Mouse (Mus musculus): ENCODE data around the gene Nsd2. TPM values are rescaled to one million over a fixed set of nuclear protein-coding genes. Genes with fewer than 3 reads are reported as not detected.

The Nsd2 gene
- total and polyA plus RNA-seq, 2 experiments from 2014 or later = 72.1 to 108 TPM

DNA sequence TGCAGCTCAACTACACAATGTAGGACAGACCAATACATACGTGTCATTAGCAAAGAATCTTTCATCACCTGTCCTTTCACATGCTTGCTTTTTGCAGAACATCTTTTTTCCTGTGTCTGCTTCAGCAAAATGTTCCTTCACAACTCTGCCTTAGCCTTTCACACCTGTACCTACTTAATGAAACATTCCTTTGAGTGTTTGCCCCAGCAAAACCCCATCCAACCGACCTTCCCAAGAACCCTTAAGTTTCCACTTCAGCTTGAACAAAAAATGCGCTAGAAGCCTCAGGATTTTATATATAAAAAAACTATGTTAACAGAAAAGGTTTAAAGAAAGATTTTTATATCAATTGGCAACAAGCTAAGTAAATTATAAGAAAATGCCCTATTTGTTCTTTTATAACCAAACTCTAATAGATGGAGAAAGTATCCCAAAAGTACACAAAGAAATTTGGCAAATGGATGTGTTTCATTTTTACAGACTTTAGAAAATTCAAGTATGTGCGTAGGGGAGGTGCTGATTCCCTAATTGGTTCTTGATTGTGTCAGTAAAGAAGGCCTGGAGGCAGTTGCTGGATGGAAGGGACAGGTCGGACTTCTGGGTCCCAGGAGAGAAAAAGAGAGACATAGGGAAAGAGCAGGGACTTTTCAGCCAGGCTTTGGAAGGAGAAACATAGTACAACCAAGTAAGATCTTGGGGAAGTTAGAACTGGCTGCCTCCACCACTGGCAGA lies 28.4 kb upstream of the Nsd2 start:
- no peak for ATAC-seq (ENCODE audit: low FRiP score)

GRCm38 (mm10) chr5:33803337-33803736 lies 17.2 kb upstream of the Nsd2 start:
- no peaks in the 10 kb centered on the region for H3K4me1 ChIP-seq (ENCODE audit: insufficient read depth, low read length)
- H3K27me3 ChIP-seq (ENCODE audit: insufficient read depth, low read length) = no peaks in the 10 kb centered on the region
- H3K27ac ChIP-seq (ENCODE audit: low read depth, low read length) = no peak overlapping the region
- H3K4me2 ChIP-seq (ENCODE audit: low read depth, low read length, poor library complexity, severe bottlenecking) = no peak overlapping the region
- no peak overlapping the region for H3K9ac ChIP-seq (replicated peaks; ENCODE audit: low read length, poor library complexity, severe bottlenecking)
- H3K36me3 ChIP-seq (ENCODE audit: insufficient read depth, low read length) = no peaks in the 10 kb centered on the region
- H3K4me3 ChIP-seq (ENCODE audit: low read depth, low read length) = no peak overlapping the region
- DNase-seq (ENCODE audit: low spot score) (no peak), ATAC-seq (ENCODE audit: low FRiP score) (no peak)
- no peak for TF ChIP-seq CTCF (IDR thresholded peaks at IDR 0.05)
- H3K9me3 ChIP-seq (ENCODE audit: low read length) = 0 out of 2 replicates have a peak, but pooled peaks cover 7% of the 10 kb centered on the region
- WGBS = 91% methylated on average over 2 of the region's 2 CpGs

More for the DNA sequence above, 28.4 kb upstream of the Nsd2 start:
- Histone ChIP-seq H3K9ac (replicated peaks; ENCODE audit: low read length, poor library complexity, severe bottlenecking) (no peak overlapping the region), H3K4me1 (ENCODE audit: insufficient read depth, low read length) (no peaks in the 10 kb centered on the region), H3K9me3 (ENCODE audit: low read length) (no peaks in the 10 kb centered on the region; the same call in 1 of the 2 replicates), H3K4me2 (ENCODE audit: low read depth, low read length, poor library complexity, severe bottlenecking) (no peak overlapping the region), H3K4me3 (ENCODE audit: low read depth, low read length) (no peak overlapping the region), H3K27me3 (ENCODE audit: insufficient read depth, low read length) (no peaks in the 10 kb centered on the region), H3K27ac (ENCODE audit: low read depth, low read length) (no peak overlapping the region), H3K36me3 (ENCODE audit: insufficient read depth, low read length) (no peaks in the 10 kb centered on the region)
- 78% methylated on average over 5 of the region's 5 CpGs for WGBS
- no peak for TF ChIP-seq CTCF (IDR thresholded peaks at IDR 0.05)
- DNase-seq (ENCODE audit: low spot score) = no peak

- DNase-seq (ENCODE audit: low spot score) = no peak
- ATAC-seq (ENCODE audit: low FRiP score) = no peak
- WGBS = 88% methylated on average over 4 of the region's 4 CpGs
- Histone ChIP-seq H3K4me1 (ENCODE audit: insufficient read depth, low read length) (no peaks in the 10 kb centered on the region), H3K4me2 (ENCODE audit: low read depth, low read length, poor library complexity, severe bottlenecking) (no peak overlapping the region), H3K9ac (replicated peaks; ENCODE audit: low read length, poor library complexity, severe bottlenecking) (no peak overlapping the region), H3K4me3 (ENCODE audit: low read depth, low read length) (no peak overlapping the region), H3K36me3 (ENCODE audit: insufficient read depth, low read length) (no peaks in the 10 kb centered on the region), H3K27ac (ENCODE audit: low read depth, low read length) (no peak overlapping the region), H3K27me3 (ENCODE audit: insufficient read depth, low read length) (no peaks in the 10 kb centered on the region), H3K9me3 (ENCODE audit: low read length) (no peaks in the 10 kb centered on the region)
- TF ChIP-seq CTCF (IDR thresholded peaks at IDR 0.05) = 0 out of 2 replicates have a peak, but pooled peaks have one; percentile 18
Measured at GRCm38 (mm10) chr5:33811519-33811918, 9.0 kb upstream of the Nsd2 start.

GRCm38 (mm10) chr5:33816008-33816725 lies 4.4 kb upstream of the Nsd2 start:
- H3K4me2 ChIP-seq (ENCODE audit: low read depth, low read length, poor library complexity, severe bottlenecking) = no peak overlapping the region
- H3K27me3 ChIP-seq (ENCODE audit: insufficient read depth, low read length) = no peaks in the 10 kb centered on the region
- WGBS = 87% methylated on average over 6 of the region's 6 CpGs
- H3K9ac ChIP-seq (replicated peaks; ENCODE audit: low read length, poor library complexity, severe bottlenecking) = no peak overlapping the region
- no peaks in the 10 kb centered on the region for H3K36me3 ChIP-seq (ENCODE audit: insufficient read depth, low read length)
- H3K27ac ChIP-seq (ENCODE audit: low read depth, low read length) = no peak overlapping the region
- no peaks in the 10 kb centered on the region for H3K4me1 ChIP-seq (ENCODE audit: insufficient read depth, low read length)
- H3K4me3 ChIP-seq (ENCODE audit: low read depth, low read length) = no peak overlapping the region
- H3K9me3 ChIP-seq (ENCODE audit: low read length) = no peaks in the 10 kb centered on the region
- no peak for TF ChIP-seq CTCF (IDR thresholded peaks at IDR 0.05)
- ATAC-seq (ENCODE audit: low FRiP score) (no peak), DNase-seq (ENCODE audit: low spot score) (no peak)

DNA sequence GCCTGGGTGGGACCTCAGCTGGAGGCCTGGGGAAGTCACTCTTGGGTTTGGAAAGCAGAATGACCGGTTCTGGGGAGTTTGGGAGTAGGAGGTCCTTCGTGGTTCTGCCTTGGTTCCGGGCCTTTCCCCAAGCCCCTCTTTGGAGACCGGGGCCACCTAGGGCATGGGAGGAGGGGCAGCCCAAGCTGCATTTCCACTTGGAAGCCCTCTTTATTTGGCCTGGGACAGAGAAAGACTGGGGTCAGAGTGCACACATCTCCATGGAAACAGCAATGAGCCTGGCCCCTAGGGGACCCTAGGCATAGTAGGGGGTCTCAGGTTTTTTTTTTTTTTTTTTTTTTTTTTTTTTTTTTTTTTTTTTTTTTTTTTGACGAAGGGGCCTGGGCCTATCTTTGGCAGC lies 2.4 kb upstream of the Nsd2 start:
- H3K27ac ChIP-seq (ENCODE audit: low read depth, low read length) = no peak overlapping the region
- no peak overlapping the region for H3K4me3 ChIP-seq (ENCODE audit: low read depth, low read length)
- H3K4me1 ChIP-seq (ENCODE audit: insufficient read depth, low read length) = peaks cover 5% of the 10 kb centered on the region; the same call in 1 of the 2 replicates
- no peak overlapping the region for H3K9ac ChIP-seq (replicated peaks; ENCODE audit: low read length, poor library complexity, severe bottlenecking)
- H3K4me2 ChIP-seq (ENCODE audit: low read depth, low read length, poor library complexity, severe bottlenecking) = no peak overlapping the region
- no peak for DNase-seq (ENCODE audit: low spot score)
- no peak for TF ChIP-seq CTCF (IDR thresholded peaks at IDR 0.05)
- no peaks in the 10 kb centered on the region for H3K36me3 ChIP-seq (ENCODE audit: insufficient read depth, low read length)
- 5% methylated on average over 5 of the region's 5 CpGs for WGBS
- no peak for ATAC-seq (ENCODE audit: low FRiP score)
- H3K27me3 ChIP-seq (ENCODE audit: insufficient read depth, low read length) = no peaks in the 10 kb centered on the region
- no peaks in the 10 kb centered on the region for H3K9me3 ChIP-seq (ENCODE audit: low read length)
